Mouse (Mus musculus): ENCODE measurements around the gene Pdgfb.

DNA sequence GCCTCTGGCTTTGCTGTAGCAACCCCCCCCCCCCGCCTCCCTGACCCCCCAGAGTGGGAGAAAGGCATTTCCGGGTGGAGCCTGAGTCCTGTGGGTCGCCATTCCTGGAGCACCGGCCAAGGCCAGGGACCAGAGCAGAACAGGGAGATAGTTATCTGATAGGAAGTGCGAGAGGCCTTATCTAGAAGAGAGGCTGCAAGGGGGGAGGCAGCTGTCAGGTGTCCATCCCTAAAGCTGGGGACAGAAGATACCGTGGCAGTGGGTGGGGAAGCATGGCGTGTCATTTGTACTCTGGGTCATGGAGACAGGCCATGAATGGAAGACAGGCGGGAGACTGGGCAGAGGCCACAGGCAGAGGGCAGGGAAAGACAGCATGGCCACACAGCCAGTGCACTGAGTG is 14.1 kb downstream of the Pdgfb start:
- no peak for TF ChIP-seq EP300 (IDR thresholded peaks at IDR 0.05; ENCODE audit: low read depth)
- TF ChIP-seq CTCF (IDR thresholded peaks at IDR 0.05; ENCODE audit: low read depth), result no peak

All from heart, postnatal 0 days (tissue).